Mouse (Mus musculus) forelimb bud, embryonic 11.5 days (tissue): Measurements from ENCODE around the gene Ppm1a.
A peak's percentile ranks its signal among the peaks of the same experiment; 100 is the strongest.

Source experiments
- DNase-seq: peaks from one replicate; pipeline ENCODE4 v3.0.0-alpha.2; 2012; ENCODE audit warnings: low read depth, low spot score

Gene Ppm1a

DNA sequence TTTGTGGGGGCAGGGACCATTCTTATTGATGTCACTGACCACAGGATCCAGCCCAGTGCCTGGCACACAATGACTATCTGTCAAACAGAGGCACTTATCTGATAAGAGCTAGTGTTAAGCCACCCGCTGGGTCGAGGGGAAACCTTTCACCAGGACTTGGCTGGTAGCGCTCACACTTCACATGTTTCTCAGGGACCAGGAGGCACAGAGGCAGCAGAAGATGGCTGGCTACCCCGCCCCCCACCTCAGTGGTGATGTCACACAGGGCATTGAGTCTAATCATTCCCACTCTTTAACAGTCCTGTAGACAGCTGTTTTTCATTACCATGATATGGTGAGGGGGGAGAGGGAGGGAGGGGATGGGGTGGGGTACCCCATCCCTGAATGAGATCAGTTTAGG lies at the start of gene Ppm1a:
Gene Ppm1a, plus strand, starts transcription at position 370 of the 400 bp plus-strand sequence.
- peak; percentile 44 for DNase-seq

- DNase-seq, result no peak
Measured at GRCm38 (mm10) chr12:72709981-72710380, 47.3 kb upstream of the Ppm1a start.

DNA sequence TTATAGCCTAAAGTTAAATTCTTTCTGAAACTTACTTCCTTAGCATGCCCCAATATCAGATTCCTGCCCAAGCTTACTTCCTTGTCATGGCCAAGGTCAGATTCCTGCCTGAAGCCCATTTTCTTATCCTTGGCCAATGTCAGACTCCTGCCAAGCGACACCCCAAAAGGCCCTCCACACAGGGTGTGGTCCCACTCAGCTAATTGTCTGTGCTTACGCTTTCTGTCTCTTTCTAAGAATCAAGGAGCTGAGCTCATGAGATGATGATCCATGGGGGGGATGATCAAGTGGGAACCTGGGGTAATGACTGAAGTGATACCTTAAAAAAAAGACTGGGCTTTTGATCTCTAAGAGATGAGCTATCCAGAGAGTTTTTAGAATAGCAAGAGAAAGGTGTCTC lies 42.4 kb upstream of the Ppm1a start:
- DNase-seq, result no peak

DNA sequence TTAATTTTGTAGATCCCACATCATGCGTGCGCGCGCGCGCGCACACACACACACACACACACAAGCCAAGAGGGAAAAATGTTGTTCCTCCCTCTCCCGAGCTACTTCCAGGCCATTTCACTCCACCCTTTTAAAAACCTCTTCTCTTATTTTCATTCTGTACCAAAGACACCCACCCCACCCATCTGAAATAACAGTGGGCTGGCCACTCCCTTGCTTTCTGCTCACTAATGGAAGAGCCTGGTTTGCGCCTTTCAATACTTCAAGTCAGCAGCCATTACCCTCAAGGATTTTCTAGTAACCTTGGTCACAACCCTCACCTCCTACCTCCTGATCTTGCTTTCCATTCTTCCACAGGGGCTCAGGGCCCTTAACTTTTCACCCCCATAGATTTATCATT lies 41.4 kb upstream of the Ppm1a start:
- DNase-seq, result no peak

GRCm38 (mm10) chr12:72719046-72719445 lies 38.2 kb upstream of the Ppm1a start:
- no peak for DNase-seq

DNA sequence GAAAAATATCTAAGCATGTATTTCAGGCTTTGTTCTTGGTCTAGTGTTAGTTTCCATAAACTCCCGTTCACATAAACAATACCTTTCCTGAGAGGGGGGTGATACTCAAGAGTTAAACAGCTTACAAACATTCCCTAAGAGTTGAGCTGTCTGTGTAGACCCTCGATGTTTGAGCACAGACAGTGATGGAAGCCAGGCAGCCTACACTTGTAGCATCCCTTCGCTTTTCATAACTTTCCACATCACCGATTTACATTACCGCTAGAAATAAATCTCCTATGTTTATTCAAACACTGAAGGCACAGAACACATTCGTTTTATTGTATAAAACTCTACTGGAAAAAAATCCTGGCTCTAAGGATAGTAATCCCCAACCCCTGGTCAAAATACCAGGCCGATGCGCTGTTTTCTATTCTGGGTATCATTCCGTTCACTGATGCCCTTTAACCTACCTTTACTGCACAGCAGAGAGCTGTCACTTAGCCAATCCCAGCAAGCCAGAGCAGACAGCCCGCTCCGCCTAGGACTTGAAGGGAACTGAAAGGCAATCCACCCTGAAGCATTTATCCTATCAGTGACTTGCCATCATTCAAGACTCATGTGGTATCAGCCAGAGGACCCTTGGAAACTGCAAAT lies 37.7 kb upstream of the Ppm1a start:
- no peak for DNase-seq

DNA sequence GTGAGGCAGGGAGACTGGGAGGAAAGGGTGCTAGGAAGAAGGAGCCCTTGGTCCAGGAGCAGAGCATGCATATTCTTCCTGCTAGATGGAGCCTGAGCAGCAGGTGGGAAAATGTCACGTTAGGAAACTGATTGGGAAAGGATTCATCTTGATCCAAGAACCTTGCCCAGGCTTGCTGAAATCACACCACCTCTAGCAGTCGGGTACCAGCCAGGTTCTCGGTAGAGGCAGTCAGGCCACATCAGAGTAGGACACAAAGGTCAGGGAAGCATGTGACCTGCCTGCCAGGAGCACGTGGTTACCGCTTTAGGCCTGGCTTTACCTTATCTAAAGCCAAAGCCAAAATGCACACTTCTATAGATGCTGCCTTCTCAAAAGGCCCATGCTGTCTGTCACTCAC lies 35.5 kb upstream of the Ppm1a start:
- no peak for DNase-seq

DNA sequence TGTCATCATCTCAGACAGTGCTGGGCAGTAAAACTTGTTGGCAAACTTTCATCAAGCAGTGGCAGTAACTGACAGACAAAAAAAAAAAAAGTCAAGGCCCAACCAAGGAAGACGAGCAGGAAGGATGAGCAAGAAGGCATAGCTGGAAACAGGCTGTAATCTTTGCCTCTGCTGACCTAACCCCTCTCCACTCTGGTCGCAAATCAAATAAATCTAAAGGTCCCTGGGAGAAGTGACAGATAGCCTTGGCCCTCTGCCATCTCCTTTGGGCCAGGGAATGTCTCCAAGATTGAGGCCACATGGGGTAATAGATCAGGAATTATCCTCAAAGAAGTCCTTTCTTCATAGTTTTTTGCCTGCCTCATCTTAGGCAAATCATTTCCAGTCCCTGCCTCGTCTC lies 33.3 kb upstream of the Ppm1a start:
- DNase-seq, result no peak

DNA sequence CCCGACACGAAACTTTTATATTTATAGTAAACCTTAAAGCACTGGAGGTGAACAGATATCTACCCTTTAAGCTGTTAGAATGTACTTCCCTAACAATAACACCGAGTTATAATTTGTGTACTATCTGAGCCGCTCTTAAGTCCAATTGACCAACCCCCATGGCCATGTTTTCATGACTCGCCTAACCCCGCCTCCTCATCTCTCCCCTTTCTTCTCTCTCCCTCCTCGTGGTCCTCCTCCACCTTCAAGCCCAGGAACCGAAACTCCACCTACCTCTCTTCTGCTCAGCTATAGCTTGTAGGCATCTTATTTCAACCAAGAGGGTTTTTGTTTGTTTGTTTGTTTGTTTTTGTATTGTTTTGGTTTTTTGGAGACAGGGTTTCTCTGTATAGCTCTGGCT lies 30.2 kb upstream of the Ppm1a start:
- no peak for DNase-seq

DNA sequence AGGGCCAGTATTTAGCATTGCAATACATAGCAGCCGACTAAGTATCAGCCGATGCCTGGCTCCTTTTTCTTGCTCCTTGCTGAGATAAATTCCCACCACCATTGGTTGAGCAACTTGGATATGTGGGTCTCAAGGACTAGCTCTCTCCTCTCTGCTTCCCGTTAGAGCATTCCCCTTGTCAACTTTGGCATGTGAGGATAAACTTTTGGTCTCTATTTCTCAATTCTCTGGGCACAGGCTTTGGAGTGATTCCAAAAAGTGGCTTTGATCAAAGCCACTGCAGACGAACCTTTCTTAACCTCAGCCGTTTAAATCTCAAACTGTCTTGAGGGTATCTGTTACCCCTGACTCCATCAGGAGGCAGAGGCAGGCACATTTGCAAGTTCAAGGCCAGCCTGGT lies 29.6 kb upstream of the Ppm1a start:
- DNase-seq, result no peak

GRCm38 (mm10) chr12:72734112-72734511 lies 23.1 kb upstream of the Ppm1a start:
- DNase-seq, result no peak

GRCm38 (mm10) chr12:72741176-72741575 lies 16.1 kb upstream of the Ppm1a start:
- no peak for DNase-seq

DNA sequence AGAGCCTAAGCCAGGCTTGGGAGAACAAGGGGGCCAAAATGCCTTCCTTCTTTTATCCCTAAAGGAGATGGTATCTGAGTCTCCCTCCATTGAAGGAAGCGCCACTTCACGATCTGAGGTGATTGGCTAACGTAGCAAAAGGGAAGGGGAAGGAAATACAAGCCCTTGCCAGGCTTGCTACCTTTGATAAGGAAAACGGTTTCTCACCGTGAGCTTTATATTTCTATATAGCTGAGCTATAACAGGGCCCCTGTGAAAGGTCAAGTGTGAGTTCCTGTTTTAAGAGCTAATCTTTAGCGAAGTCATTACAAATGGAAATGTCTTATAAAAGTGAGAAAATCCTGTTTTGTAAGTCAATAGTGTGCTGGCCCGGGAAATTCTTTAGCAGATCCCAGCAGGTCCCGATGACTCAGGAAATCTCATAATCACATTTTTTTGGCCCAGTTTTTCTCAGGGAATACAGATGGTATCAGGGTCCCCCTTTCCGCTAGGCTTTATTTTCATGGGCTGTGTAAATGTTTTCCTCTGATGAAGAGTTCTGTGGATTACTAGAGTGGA lies 12.4 kb upstream of the Ppm1a start:
- DNase-seq, result no peak

DNA sequence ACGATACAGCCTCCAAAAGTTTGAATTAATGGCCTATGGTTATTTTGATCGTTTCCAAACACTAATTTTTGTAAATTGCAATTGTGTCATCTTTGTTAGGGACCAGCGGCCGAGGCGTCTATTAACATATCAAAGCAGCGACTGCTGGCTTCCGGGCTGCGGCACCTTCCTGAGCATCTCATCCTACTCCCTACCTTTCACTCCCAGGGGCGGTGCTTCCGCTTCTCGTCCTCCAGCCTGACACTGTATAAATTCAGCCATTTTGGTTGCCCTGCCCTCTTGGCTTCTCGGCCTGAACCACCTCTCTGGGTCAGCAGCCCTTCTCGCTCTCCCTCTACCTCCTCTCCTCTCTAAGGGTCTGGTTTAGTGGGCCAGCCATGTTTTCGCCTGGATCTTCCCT lies 11.8 kb upstream of the Ppm1a start:
- DNase-seq, result no peak

- DNase-seq, result no peak
Measured at GRCm38 (mm10) chr12:72748341-72748740, 8.9 kb upstream of the Ppm1a start.

GRCm38 (mm10) chr12:72748841-72749240 lies 8.4 kb upstream of the Ppm1a start:
- no peak for DNase-seq

GRCm38 (mm10) chr12:72749500-72749899 lies 7.8 kb upstream of the Ppm1a start:
- DNase-seq, result no peak

GRCm38 (mm10) chr12:72750016-72750415 lies 7.2 kb upstream of the Ppm1a start:
- DNase-seq, result no peak

- DNase-seq, result no peak
Measured at GRCm38 (mm10) chr12:72750606-72751005, 6.6 kb upstream of the Ppm1a start.

GRCm38 (mm10) chr12:72757596-72757995 lies 341 bp downstream of the Ppm1a start:
- no peak for DNase-seq

DNA sequence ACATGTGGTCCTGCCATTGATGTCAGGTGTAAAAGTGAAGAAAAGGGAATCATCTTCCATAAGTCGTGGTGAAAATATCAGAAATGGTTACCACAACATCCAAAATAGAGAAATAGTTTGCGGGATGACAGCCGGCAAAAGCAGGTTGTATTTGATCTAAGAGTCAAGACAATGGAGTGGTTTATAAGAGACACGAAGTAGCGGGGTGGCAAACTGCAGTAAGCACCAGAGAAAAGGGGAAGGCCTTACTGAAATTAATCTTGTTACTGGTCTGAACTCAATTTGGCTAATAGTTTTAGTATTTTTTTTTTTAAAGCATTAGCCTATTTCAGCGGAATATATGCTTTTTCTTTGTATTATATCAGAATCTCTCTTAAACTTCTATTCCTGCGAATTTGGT lies 2.7 kb downstream of the Ppm1a start:
- DNase-seq, result no peak

- DNase-seq, result peak; percentile 90
Measured at GRCm38 (mm10) chr12:72760376-72761229, 3.3 kb downstream of the Ppm1a start.

DNA sequence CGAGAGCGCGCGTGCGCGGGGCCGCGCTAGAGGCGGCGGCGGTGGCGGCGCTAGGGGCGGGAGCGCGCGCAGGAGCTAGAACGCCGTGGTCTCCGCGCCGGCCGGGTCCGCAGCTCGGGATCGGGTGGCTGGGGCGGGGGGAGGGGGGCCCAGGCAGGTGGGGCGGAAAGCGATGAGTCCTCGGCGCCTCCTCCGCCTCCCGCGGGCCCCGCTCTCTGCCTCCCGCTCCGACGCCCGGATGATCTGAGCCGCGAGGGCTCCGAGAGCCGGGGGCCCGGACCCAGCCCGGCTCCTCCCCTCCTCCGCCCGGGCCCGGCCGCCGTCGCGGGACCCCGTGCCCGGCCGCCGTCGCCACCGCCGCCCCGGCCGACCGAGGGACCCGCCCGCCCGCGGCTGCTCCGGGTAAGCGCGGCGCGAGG lies 4.0 kb downstream of the Ppm1a start:
- no peak for DNase-seq
